Mouse (Mus musculus) cerebellum, adult 9-10 months (tissue): ENCODE results near the gene Cacna2d3.

Experiments used
- DNase-seq: peaks from one replicate; pipeline ENCODE4 v3.0.0; 2022

Cacna2d3 gene

GRCm38 (mm10) chr14:29721488-29722385 lies at the start of gene Cacna2d3:
Gene Cacna2d3 (minus strand): TSS chr14:29721864.
- DNase-seq = peak; percentile 35

GRCm38 (mm10) chr14:29769486-29769885 lies 47.8 kb upstream of the Cacna2d3 start:
- DNase-seq = no peak

GRCm38 (mm10) chr14:29752876-29753275 lies 31.2 kb upstream of the Cacna2d3 start:
- DNase-seq = no peak

- DNase-seq = no peak
Measured at GRCm38 (mm10) chr14:29738751-29739150, 17.1 kb upstream of the Cacna2d3 start.

GRCm38 (mm10) chr14:29730256-29730655 lies 8.6 kb upstream of the Cacna2d3 start:
- DNase-seq = no peak

- DNase-seq = no peak
Measured at GRCm38 (mm10) chr14:29729009-29729408, 7.3 kb upstream of the Cacna2d3 start.

GRCm38 (mm10) chr14:29727596-29727995 lies 5.9 kb upstream of the Cacna2d3 start:
- no peak for DNase-seq

- DNase-seq = peak; percentile 38
Measured at GRCm38 (mm10) chr14:29723267-29723666, 1.6 kb upstream of the Cacna2d3 start.

GRCm38 (mm10) chr14:29722386-29723221 lies 940 bp upstream of the Cacna2d3 start:
- no peak for DNase-seq

GRCm38 (mm10) chr14:29721131-29721487 lies 555 bp downstream of the Cacna2d3 start:
- DNase-seq = no peak

- DNase-seq = peak; percentile 41
Measured at GRCm38 (mm10) chr14:29720334-29720911, 1.2 kb downstream of the Cacna2d3 start.

- DNase-seq = peak; percentile 37
Measured at GRCm38 (mm10) chr14:29712621-29713020, 9.0 kb downstream of the Cacna2d3 start.

- DNase-seq = no peak
Measured at GRCm38 (mm10) chr14:29707561-29708335, 13.9 kb downstream of the Cacna2d3 start.

GRCm38 (mm10) chr14:29702762-29703161 lies 18.9 kb downstream of the Cacna2d3 start:
- DNase-seq = no peak

- peak; percentile 60 for DNase-seq
Measured at GRCm38 (mm10) chr14:29696131-29696530, 25.5 kb downstream of the Cacna2d3 start.

- DNase-seq = no peak
Measured at GRCm38 (mm10) chr14:29672436-29673050, 49.1 kb downstream of the Cacna2d3 start.

GRCm38 (mm10) chr14:29669826-29670225 lies 51.8 kb downstream of the Cacna2d3 start:
- no peak for DNase-seq

GRCm38 (mm10) chr14:29657006-29657405 lies 64.7 kb downstream of the Cacna2d3 start:
- no peak for DNase-seq

GRCm38 (mm10) chr14:29650591-29650990 lies 71.1 kb downstream of the Cacna2d3 start:
- DNase-seq = no peak

- DNase-seq = peak; percentile 88
Measured at GRCm38 (mm10) chr14:29648721-29649120, 72.9 kb downstream of the Cacna2d3 start.

GRCm38 (mm10) chr14:29645421-29645820 lies 76.2 kb downstream of the Cacna2d3 start:
- no peak for DNase-seq

GRCm38 (mm10) chr14:29643217-29643616 lies 78.4 kb downstream of the Cacna2d3 start:
- no peak for DNase-seq
